ENCODE assay signal across 24 mouse cellular contexts in the genomic region with DNA sequence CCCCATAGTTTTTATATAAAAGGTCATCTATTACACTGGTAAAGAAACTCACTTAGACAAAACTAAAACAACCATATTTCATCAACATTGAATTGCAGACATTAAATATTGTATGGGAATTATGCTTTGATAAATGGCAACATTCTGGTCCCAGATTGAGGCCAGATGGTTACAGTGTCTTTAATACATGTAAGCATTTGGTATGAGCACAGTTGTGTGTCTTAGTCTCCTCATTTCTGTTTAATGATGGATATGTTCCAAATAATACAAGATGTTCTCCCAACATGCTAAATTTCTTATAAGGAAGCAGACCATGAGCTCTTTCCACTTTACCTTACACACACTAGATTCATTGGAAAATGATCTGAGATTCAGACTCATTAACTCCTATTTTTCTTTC.
"Had no signal": no experiment of that assay in that cellular context is flagged by ENCODE, and none has a peak within 500 bp of the region (broad histone marks: within the 10 kb centered on the region; RNA-seq: fewer than 3 reads in every experiment).

No protein-coding gene starts in this region.

- H3K9me3 ChIP-seq: kidney, embryonic 15.5 days; limb, embryonic 10.5 days; limb, embryonic 13.5 days; liver, embryonic 12.5 days; liver, embryonic 15.5 days; lung, embryonic 15.5 days; megakaryocyte, embryonic 14.5 days; midbrain, embryonic 10.5 days; midbrain, embryonic 13.5 days; stomach, embryonic 15.5 days had no signal

- H3K4me3 ChIP-seq: kidney, embryonic 15.5 days; limb, embryonic 10.5 days; limb, embryonic 13.5 days; liver, embryonic 12.5 days; liver, embryonic 15.5 days; lung, embryonic 15.5 days; megakaryocyte, embryonic 14.5 days; midbrain, embryonic 10.5 days; midbrain, embryonic 13.5 days; myocyte; neural tube, embryonic 13.5 days; stomach, embryonic 15.5 days had no signal

- H3K36me3 ChIP-seq: kidney, embryonic 15.5 days; limb, embryonic 10.5 days; limb, embryonic 13.5 days; liver, embryonic 12.5 days; liver, embryonic 15.5 days; lung, embryonic 15.5 days; midbrain, embryonic 10.5 days; midbrain, embryonic 13.5 days; neural tube, embryonic 13.5 days; stomach, embryonic 15.5 days had no signal

- ATAC-seq: liver, embryonic 12.5 days; midbrain, embryonic 13.5 days; midbrain, embryonic 16.5 days had no signal

- DNase-seq: kidney, adult 8-10 months; kidney, postnatal 10 days; kidney, postnatal 4 days; liver; lung, adult 18-20 months; lung, postnatal 10 days; lung, postnatal 36 days; retina, postnatal 1 day; right cerebral cortex, postnatal 25 days; spleen, adult 18-20 months; thymus, postnatal 25 days had no signal

- H3K4me2 ChIP-seq: kidney, embryonic 15.5 days; limb, embryonic 13.5 days; liver, embryonic 12.5 days; liver, embryonic 15.5 days; lung, embryonic 15.5 days; midbrain, embryonic 13.5 days; neural tube, embryonic 13.5 days; stomach, embryonic 15.5 days had no signal

- H3K27me3 ChIP-seq: kidney, embryonic 15.5 days; limb, embryonic 13.5 days; liver, embryonic 12.5 days; liver, embryonic 15.5 days; lung, embryonic 15.5 days; megakaryocyte, embryonic 14.5 days; midbrain, embryonic 13.5 days; neural tube, embryonic 13.5 days; stomach, embryonic 15.5 days had no signal

- H3K4me1 ChIP-seq: kidney, embryonic 15.5 days; limb, embryonic 10.5 days; limb, embryonic 13.5 days; liver, embryonic 12.5 days; liver, embryonic 15.5 days; lung, embryonic 15.5 days; megakaryocyte, embryonic 14.5 days; midbrain, embryonic 10.5 days; midbrain, embryonic 13.5 days; neural tube, embryonic 13.5 days; stomach, embryonic 15.5 days had no signal

- H3K9ac ChIP-seq: kidney, embryonic 15.5 days; limb, embryonic 13.5 days; liver, embryonic 12.5 days; liver, embryonic 15.5 days; lung, embryonic 15.5 days; midbrain, embryonic 13.5 days; neural tube, embryonic 13.5 days; stomach, embryonic 15.5 days had no signal

- H3K27ac ChIP-seq: kidney, embryonic 15.5 days; limb, embryonic 10.5 days; limb, embryonic 13.5 days; liver, embryonic 12.5 days; liver, embryonic 15.5 days; lung, embryonic 15.5 days; midbrain, embryonic 10.5 days; midbrain, embryonic 13.5 days; neural tube, embryonic 13.5 days; stomach, embryonic 15.5 days had no signal
